Mouse (Mus musculus): ENCODE measurements around the gene Hdgfl1. TPM values are rescaled to one million over a fixed set of nuclear protein-coding genes. Genes with fewer than 3 reads are reported as not detected.

Hdgfl1 gene
- 0.04 TPM in 1 of 2 replicates, not detected in the other for polyA plus RNA-seq (2012; rRNA removed)

DNA sequence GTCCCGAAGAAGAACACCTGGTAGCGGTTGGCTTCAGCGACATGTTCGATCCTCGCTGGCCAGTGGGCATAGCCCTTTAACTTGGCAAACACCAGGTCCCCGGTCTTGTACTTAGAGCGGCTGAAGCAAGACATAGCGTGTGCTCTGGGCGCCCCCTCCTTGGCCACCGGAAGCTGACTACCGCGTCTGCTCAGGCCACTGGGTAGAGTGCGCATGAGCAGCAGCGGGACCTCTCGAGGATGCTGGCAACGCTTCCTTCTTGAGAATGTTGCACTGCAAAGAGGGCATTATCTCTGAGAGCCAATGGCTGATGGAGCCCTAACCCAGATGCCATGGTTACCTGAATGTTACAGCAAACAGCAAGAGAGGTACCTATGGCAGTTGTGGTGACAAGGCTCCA, at the start of gene Hdgfl1:
Gene Hdgfl1 (minus strand): TSS at position 211 of the 400 bp plus-strand sequence.
- 96% methylated on average over 16 of the region's 16 CpGs for WGBS

DNA sequence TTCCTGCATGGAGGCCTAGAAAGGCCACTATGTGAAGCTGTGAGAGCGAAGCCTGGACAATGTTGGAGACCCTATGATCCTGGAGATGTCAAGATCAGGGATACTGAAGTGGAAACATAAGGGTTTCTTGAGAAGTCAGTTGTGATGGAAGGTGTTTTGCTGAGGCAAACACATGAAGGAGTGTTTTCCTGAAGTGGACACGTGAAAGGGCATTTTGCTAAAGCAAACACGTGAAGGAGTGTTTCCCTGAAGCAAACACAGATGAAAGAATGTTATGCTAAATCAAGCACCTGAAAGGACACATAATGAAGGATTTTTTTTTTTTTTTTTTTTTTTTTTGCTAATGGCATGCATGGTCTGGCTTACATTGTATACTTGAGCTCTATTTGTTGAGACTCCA, 25.5 kb upstream of the Hdgfl1 start:
- no peaks in the 10 kb centered on the region for H3K27me3 ChIP-seq (ENCODE audit: control insufficient read depth, insufficient read depth, low read length)
- no peak overlapping the region for H3K4me3 ChIP-seq (ENCODE audit: control insufficient read depth, insufficient read depth, low read length)
- H3K36me3 ChIP-seq (ENCODE audit: control insufficient read depth, insufficient read depth, low read length), result no peaks in the 10 kb centered on the region
- H3K27ac ChIP-seq (ENCODE audit: control insufficient read depth, insufficient read depth, low read length), result no peak overlapping the region
- H3K4me1 ChIP-seq (replicated peaks; ENCODE audit: control insufficient read depth, insufficient read depth, low read length), result no peaks in the 10 kb centered on the region
- TF ChIP-seq POLR2A (IDR thresholded peaks at IDR 0.05; ENCODE audit: control insufficient read depth, extremely low read depth, insufficient read depth, low read length, poor library complexity) (no peak), CTCF (IDR thresholded peaks at IDR 0.05; ENCODE audit: borderline replicate concordance, control insufficient read depth, extremely low read depth, insufficient read depth, low read length, poor library complexity) (no peak)
- no peak for DNase-seq
- WGBS, result 76% methylated on average over 3 of the region's 3 CpGs

More for the DNA sequence above, at the start of gene Hdgfl1:
- no peak within 1 kb of the TSS for H3K4me3 ChIP-seq (ENCODE audit: control insufficient read depth, insufficient read depth, low read length)
- H3K27me3 ChIP-seq (ENCODE audit: control insufficient read depth, insufficient read depth, low read length), result no peaks in the 10 kb centered on the region
- DNase-seq, result no peak
- H3K36me3 ChIP-seq (ENCODE audit: control insufficient read depth, insufficient read depth, low read length), result no peaks in the 10 kb centered on the region
- no peaks in the 10 kb centered on the region for H3K4me1 ChIP-seq (replicated peaks; ENCODE audit: control insufficient read depth, insufficient read depth, low read length)
- TF ChIP-seq CTCF (IDR thresholded peaks at IDR 0.05; ENCODE audit: borderline replicate concordance, control insufficient read depth, extremely low read depth, insufficient read depth, low read length, poor library complexity) (no peak), POLR2A (IDR thresholded peaks at IDR 0.05; ENCODE audit: control insufficient read depth, extremely low read depth, insufficient read depth, low read length, poor library complexity) (no peak)
- no peak within 1 kb of the TSS for H3K27ac ChIP-seq (ENCODE audit: control insufficient read depth, insufficient read depth, low read length)

GRCm38 (mm10) chr13:26769424-26769823, 541 bp downstream of the Hdgfl1 start:
- no peak for DNase-seq
- H3K4me1 ChIP-seq (replicated peaks; ENCODE audit: control insufficient read depth, insufficient read depth, low read length), result no peaks in the 10 kb centered on the region
- WGBS, result 93% methylated on average over 15 of the region's 15 CpGs
- no peaks in the 10 kb centered on the region for H3K27me3 ChIP-seq (ENCODE audit: control insufficient read depth, insufficient read depth, low read length)
- no peak overlapping the region for H3K27ac ChIP-seq (ENCODE audit: control insufficient read depth, insufficient read depth, low read length)
- TF ChIP-seq CTCF (IDR thresholded peaks at IDR 0.05; ENCODE audit: borderline replicate concordance, control insufficient read depth, extremely low read depth, insufficient read depth, low read length, poor library complexity) (no peak), POLR2A (IDR thresholded peaks at IDR 0.05; ENCODE audit: control insufficient read depth, extremely low read depth, insufficient read depth, low read length, poor library complexity) (no peak)
- no peaks in the 10 kb centered on the region for H3K36me3 ChIP-seq (ENCODE audit: control insufficient read depth, insufficient read depth, low read length)
- H3K4me3 ChIP-seq (ENCODE audit: control insufficient read depth, insufficient read depth, low read length), result no peak overlapping the region

DNA sequence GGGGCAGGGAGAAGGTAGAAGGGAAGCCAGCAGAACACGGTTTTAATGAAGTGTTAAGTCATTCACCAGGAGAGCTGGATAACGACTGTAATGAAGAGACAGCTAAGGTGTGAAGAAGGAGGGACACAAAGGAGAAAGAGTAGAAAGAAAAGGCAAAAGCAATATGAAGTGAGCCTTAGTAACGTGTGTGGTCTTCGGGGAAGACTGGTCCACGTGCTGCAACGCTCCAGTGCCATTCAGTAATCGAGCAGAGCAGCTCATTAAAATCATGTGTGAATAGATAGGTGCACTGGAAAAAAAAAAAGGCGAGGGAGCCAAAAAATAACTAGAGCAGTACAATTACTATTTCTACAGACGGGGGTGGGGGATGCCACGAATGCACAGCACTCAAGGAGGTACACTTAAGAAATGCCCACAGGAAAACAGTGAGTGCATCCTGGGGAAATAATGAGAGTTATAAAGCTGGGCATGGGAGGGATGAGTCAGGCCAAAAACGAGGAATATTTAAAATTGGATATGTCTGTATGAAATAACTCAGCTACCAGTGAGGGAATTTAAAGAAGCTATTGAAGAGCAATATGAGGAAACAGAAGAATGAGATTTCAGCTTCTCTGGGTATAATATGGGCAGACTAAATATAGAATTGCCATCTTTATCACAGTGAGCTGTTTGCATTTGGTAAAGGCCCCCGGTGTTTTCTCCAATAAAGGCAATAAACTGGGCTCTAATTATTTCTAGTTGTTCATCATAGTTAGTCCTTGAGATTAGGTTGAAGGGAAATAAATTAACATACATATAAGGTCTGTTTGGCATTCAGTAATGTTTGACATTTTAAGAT, 7.8 kb downstream of the Hdgfl1 start:
- no peak overlapping the region for H3K27ac ChIP-seq (ENCODE audit: control insufficient read depth, insufficient read depth, low read length)
- no peak for DNase-seq
- no peaks in the 10 kb centered on the region for H3K4me1 ChIP-seq (replicated peaks; ENCODE audit: control insufficient read depth, insufficient read depth, low read length)
- TF ChIP-seq POLR2A (IDR thresholded peaks at IDR 0.05; ENCODE audit: control insufficient read depth, extremely low read depth, insufficient read depth, low read length, poor library complexity), result no peak
- no peak for TF ChIP-seq CTCF (IDR thresholded peaks at IDR 0.05; ENCODE audit: borderline replicate concordance, control insufficient read depth, extremely low read depth, insufficient read depth, low read length, poor library complexity)
- H3K27me3 ChIP-seq (ENCODE audit: control insufficient read depth, insufficient read depth, low read length), result no peaks in the 10 kb centered on the region
- no peak overlapping the region for H3K4me3 ChIP-seq (ENCODE audit: control insufficient read depth, insufficient read depth, low read length)
- WGBS, result 86% methylated on average over 12 of the region's 12 CpGs
- no peaks in the 10 kb centered on the region for H3K36me3 ChIP-seq (ENCODE audit: control insufficient read depth, insufficient read depth, low read length)

DNA sequence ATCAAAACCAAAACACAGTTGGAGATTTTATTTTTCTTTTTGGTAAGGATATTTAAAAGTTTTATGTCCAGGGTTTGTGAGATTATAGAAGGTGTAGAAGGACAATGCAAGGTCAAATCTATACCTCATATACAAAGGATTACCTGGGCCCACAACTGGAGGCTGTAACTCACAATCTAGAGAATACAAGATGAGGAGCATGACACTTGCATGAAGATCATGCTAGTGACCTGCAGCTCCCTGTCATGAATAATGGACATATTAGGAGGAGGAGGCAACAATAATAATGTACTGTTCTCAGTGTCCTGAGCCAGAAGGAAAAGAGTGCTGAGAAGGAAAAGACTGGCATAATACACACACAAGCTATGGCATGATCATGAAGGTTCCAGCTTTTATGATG, 17.1 kb downstream of the Hdgfl1 start:
- no peak for DNase-seq
- H3K4me1 ChIP-seq (replicated peaks; ENCODE audit: control insufficient read depth, insufficient read depth, low read length), result no peaks in the 10 kb centered on the region
- no peaks in the 10 kb centered on the region for H3K36me3 ChIP-seq (ENCODE audit: control insufficient read depth, insufficient read depth, low read length)
- no peak overlapping the region for H3K4me3 ChIP-seq (ENCODE audit: control insufficient read depth, insufficient read depth, low read length)
- no peak overlapping the region for H3K27ac ChIP-seq (ENCODE audit: control insufficient read depth, insufficient read depth, low read length)
- TF ChIP-seq POLR2A (IDR thresholded peaks at IDR 0.05; ENCODE audit: control insufficient read depth, extremely low read depth, insufficient read depth, low read length, poor library complexity) (no peak), CTCF (IDR thresholded peaks at IDR 0.05; ENCODE audit: borderline replicate concordance, control insufficient read depth, extremely low read depth, insufficient read depth, low read length, poor library complexity) (no peak)
- no peaks in the 10 kb centered on the region for H3K27me3 ChIP-seq (ENCODE audit: control insufficient read depth, insufficient read depth, low read length)

DNA sequence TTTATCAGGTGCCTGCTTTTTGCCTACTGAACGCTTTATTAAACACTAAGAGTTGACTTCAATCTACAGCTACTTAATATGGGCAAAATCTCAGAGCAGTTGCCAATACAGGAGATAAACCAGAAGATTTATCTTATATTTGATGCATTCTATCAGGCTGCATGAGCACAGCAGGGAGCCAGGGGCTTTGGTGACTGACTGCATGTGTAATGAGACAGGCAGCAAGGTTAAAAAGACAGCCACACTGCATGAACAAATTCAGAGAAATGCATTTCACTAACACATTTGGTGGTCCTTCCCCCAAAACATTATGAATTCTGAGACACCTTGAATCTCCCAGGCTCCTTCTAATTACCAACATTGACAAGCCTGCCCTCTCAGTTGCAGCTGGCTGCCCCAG, 17.6 kb downstream of the Hdgfl1 start:
- H3K4me1 ChIP-seq (replicated peaks; ENCODE audit: control insufficient read depth, insufficient read depth, low read length), result no peaks in the 10 kb centered on the region
- H3K36me3 ChIP-seq (ENCODE audit: control insufficient read depth, insufficient read depth, low read length), result no peaks in the 10 kb centered on the region
- no peak overlapping the region for H3K27ac ChIP-seq (ENCODE audit: control insufficient read depth, insufficient read depth, low read length)
- H3K27me3 ChIP-seq (ENCODE audit: control insufficient read depth, insufficient read depth, low read length), result no peaks in the 10 kb centered on the region
- WGBS, result 100% methylated on average over 1 of the region's 1 CpGs
- H3K4me3 ChIP-seq (ENCODE audit: control insufficient read depth, insufficient read depth, low read length), result no peak overlapping the region
- DNase-seq, result no peak
- no peak for TF ChIP-seq CTCF (IDR thresholded peaks at IDR 0.05; ENCODE audit: borderline replicate concordance, control insufficient read depth, extremely low read depth, insufficient read depth, low read length, poor library complexity)
- TF ChIP-seq POLR2A (IDR thresholded peaks at IDR 0.05; ENCODE audit: control insufficient read depth, extremely low read depth, insufficient read depth, low read length, poor library complexity), result no peak

Data from thymus, adult 2 months (tissue).